Mouse (Mus musculus) ES-E14 (cell line): ENCODE results near the gene Pde6c.

ENCODE experiments used
- CHD2 ChIP-seq: IDR thresholded peaks from 2 replicates; pipeline ENCODE4 v1.6.1; 2014; ENCODE audit warnings: mild to moderate bottlenecking, low read depth, low read length, inconsistent platforms
- HCFC1 ChIP-seq: IDR thresholded peaks from 2 replicates; pipeline ENCODE4 v1.6.1; 2012; ENCODE audit warnings: low read length, inconsistent platforms, borderline replicate concordance; ENCODE audit not compliant: insufficient read depth
- MAFK ChIP-seq: IDR thresholded peaks from 2 replicates; pipeline ENCODE4 v1.6.1; 2014; ENCODE audit warnings: mild to moderate bottlenecking, low read depth, low read length, inconsistent platforms; ENCODE audit not compliant: insufficient read depth
- ZC3H11A ChIP-seq: IDR thresholded peaks from 2 replicates; pipeline ENCODE4 v1.6.1; 2012; ENCODE audit warnings: low read depth, mild to moderate bottlenecking, inconsistent platforms, low read length, borderline replicate concordance
- ZNF384 ChIP-seq: IDR thresholded peaks from 2 replicates; pipeline ENCODE4 v1.6.1; 2012; ENCODE audit warnings: low read depth, low read length, inconsistent platforms

GRCm38 (mm10) chr19:38120123-38120760, 12.3 kb upstream of the Pde6c start:
- TF ChIP-seq CHD2 (no peak), MAFK (no peak), ZNF384 (no peak), HCFC1 (no peak), ZC3H11A (no peak)
